Mouse (Mus musculus): ENCODE data around the gene Tle6. TPM values are rescaled to one million over a fixed set of nuclear protein-coding genes. Genes with fewer than 3 reads are reported as not detected.
A peak's percentile ranks its signal among the peaks of the same experiment; 100 is the strongest.
"Not testable (repeated sequence)": the region's sequence is repeated elsewhere in the genome, so short reads cannot be mapped to it uniquely, and the experiment has no call there.

Gene Tle6
- polyA plus RNA-seq, 1 experiment from 2014 or later = 17.1 TPM

DNA sequence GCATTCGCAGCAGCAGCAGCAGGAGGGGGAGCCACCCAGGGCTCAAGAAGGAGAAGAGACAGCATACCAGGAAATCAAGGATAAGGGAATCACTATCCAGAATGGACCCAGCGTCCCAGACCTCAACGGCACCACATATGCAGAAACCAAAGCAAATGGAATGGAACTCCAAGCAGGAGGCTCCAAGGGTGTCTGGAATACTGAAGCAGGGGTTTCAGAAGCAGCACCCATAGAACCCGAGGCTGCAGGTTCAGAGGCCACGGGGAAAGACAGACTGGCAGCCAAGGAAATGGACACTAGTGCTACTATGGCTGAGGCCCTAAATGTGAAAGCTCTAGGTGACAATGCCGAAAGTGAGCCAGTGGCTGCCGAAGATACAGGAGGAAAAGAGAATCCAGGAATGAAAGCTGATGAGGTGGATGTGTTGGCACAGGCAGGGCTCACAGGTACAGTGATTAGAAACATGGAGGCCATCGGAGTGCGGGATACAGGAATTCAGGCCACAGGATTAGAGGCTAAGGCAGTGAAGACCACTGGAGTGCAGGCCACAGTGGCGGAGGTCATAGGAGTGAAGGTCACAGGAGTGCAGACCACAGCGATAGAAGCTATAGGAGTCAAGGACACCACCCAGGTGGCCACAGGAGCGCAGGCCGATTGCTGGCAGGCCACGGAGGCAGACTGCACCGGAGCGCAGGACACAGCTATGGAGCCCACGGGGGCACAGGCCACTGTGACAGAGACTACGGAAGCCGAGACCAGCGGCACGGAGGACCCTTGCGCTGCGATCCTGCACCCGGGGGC, 42.0 kb upstream of the Tle6 start:
- H3K9me3 ChIP-seq (ENCODE audit: control insufficient read depth, low read length) = no peaks in the 10 kb centered on the region
- peaks cover 12% of the 10 kb centered on the region; the same call in 1 of the 2 replicates for H3K4me1 ChIP-seq (ENCODE audit: control insufficient read depth, insufficient read depth, low read length)
- peak overlapping the region; percentile 94 for H3K27ac ChIP-seq (replicated peaks; ENCODE audit: low read depth, low read length)
- no peaks in the 10 kb centered on the region for H3K36me3 ChIP-seq (ENCODE audit: control insufficient read depth, insufficient read depth, low read length)
- peak overlapping the region; percentile 81 for H3K4me3 ChIP-seq (ENCODE audit: low read depth, low read length)
- DNase-seq (ENCODE audit: low spot score) (no peak), ATAC-seq (ENCODE audit: low read depth) (no peak; the same call in 1 of the 2 replicates)
- H3K4me2 ChIP-seq (ENCODE audit: low read depth, low read length) = peak overlapping the region; percentile 90
- peak overlapping the region; percentile 95 for H3K9ac ChIP-seq (ENCODE audit: low read depth, low read length)
- H3K27me3 ChIP-seq (replicated peaks; ENCODE audit: control insufficient read depth, insufficient read depth, low read length) = no peaks in the 10 kb centered on the region
- 17% methylated on average over 24 of the region's 24 CpGs for WGBS

GRCm38 (mm10) chr10:81641978-81642647, 41.2 kb upstream of the Tle6 start:
- H3K27ac ChIP-seq (replicated peaks; ENCODE audit: low read depth, low read length) = no peak overlapping the region
- WGBS = 88% methylated on average over 8 of the region's 8 CpGs
- no peak for DNase-seq (ENCODE audit: low spot score)

GRCm38 (mm10) chr10:81641566-81641965, 40.7 kb upstream of the Tle6 start:
- H3K9me3 ChIP-seq (ENCODE audit: control insufficient read depth, low read length) = no peaks in the 10 kb centered on the region
- H3K27ac ChIP-seq (replicated peaks; ENCODE audit: low read depth, low read length) = no peak overlapping the region
- H3K27me3 ChIP-seq (replicated peaks; ENCODE audit: control insufficient read depth, insufficient read depth, low read length) = no peaks in the 10 kb centered on the region
- H3K9ac ChIP-seq (ENCODE audit: low read depth, low read length) = no peak overlapping the region; the same call in 1 of the 2 replicates
- H3K4me1 ChIP-seq (ENCODE audit: control insufficient read depth, insufficient read depth, low read length) = peaks cover 12% of the 10 kb centered on the region; the same call in 1 of the 2 replicates
- whole genome bisulfite sequencing = 88% methylated on average over 2 of the region's 2 CpGs
- H3K4me2 ChIP-seq (ENCODE audit: low read depth, low read length) = no peak overlapping the region
- no peaks in the 10 kb centered on the region for H3K36me3 ChIP-seq (ENCODE audit: control insufficient read depth, insufficient read depth, low read length)
- H3K4me3 ChIP-seq (ENCODE audit: low read depth, low read length) = no peak overlapping the region
- ATAC-seq (ENCODE audit: low read depth) (no peak), DNase-seq (ENCODE audit: low spot score) (no peak)

More at GRCm38 (mm10) chr10:81641978-81642647, 41.2 kb upstream of the Tle6 start:
- Histone ChIP-seq H3K4me3 (ENCODE audit: low read depth, low read length) (peak overlapping the region; percentile 81; the same call in 1 of the 2 replicates), H3K4me1 (ENCODE audit: control insufficient read depth, insufficient read depth, low read length) (peaks cover 12% of the 10 kb centered on the region; the same call in 1 of the 2 replicates), H3K27me3 (replicated peaks; ENCODE audit: control insufficient read depth, insufficient read depth, low read length) (no peaks in the 10 kb centered on the region), H3K4me2 (ENCODE audit: low read depth, low read length) (peak overlapping the region; percentile 90), H3K9ac (ENCODE audit: low read depth, low read length) (peak overlapping the region; percentile 95), H3K36me3 (ENCODE audit: control insufficient read depth, insufficient read depth, low read length) (no peaks in the 10 kb centered on the region), H3K9me3 (ENCODE audit: control insufficient read depth, low read length) (no peaks in the 10 kb centered on the region)
- ATAC-seq (ENCODE audit: low read depth) = no peak

- H3K27ac ChIP-seq (replicated peaks; ENCODE audit: low read depth, low read length); DNase-seq (ENCODE audit: low spot score); H3K9me3 ChIP-seq (ENCODE audit: control insufficient read depth, low read length); H3K4me2 ChIP-seq (ENCODE audit: low read depth, low read length); H3K4me3 ChIP-seq (ENCODE audit: low read depth, low read length); H3K36me3 ChIP-seq (ENCODE audit: control insufficient read depth, insufficient read depth, low read length); ATAC-seq (ENCODE audit: low read depth); H3K27me3 ChIP-seq (replicated peaks; ENCODE audit: control insufficient read depth, insufficient read depth, low read length); H3K9ac ChIP-seq (ENCODE audit: low read depth, low read length): not testable (repeated sequence)
- H3K4me1 ChIP-seq (ENCODE audit: control insufficient read depth, insufficient read depth, low read length) = peaks cover 12% of the 10 kb centered on the region; the same call in 1 of the 2 replicates
- 40% methylated on average over 4 of the region's 4 CpGs for WGBS
Observed at GRCm38 (mm10) chr10:81640825-81641224, 40.0 kb upstream of the Tle6 start.

DNA sequence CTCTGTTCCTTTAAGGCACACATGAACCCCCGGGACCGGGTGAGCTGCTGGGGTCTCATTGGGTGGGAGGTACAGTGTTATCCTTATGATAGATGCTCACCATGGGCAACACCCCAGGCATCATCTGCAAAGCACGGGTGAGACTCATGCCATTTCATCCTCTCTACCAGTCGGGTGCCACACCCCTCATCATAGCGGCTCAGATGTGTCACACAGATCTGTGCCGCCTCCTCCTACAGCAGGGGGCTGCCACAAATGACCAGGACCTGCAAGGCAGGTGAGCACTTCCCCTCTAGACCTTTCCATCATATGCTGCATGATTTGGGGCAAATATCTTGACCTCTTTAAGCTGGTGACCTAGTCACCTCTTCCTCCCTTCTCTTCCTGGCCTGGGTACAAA, 37.2 kb upstream of the Tle6 start:
- H3K27ac ChIP-seq (replicated peaks; ENCODE audit: low read depth, low read length) = no peak overlapping the region
- WGBS = 76% methylated on average over 6 of the region's 6 CpGs

GRCm38 (mm10) chr10:81636338-81636737, 35.5 kb upstream of the Tle6 start:
- ATAC-seq (ENCODE audit: low read depth) = no peak
- no peaks in the 10 kb centered on the region for H3K27me3 ChIP-seq (replicated peaks; ENCODE audit: control insufficient read depth, insufficient read depth, low read length)
- 24% methylated on average over 8 of the region's 8 CpGs for WGBS
- peaks cover 7% of the 10 kb centered on the region; the same call in 1 of the 2 replicates for H3K4me1 ChIP-seq (ENCODE audit: control insufficient read depth, insufficient read depth, low read length)
- H3K4me3 ChIP-seq (ENCODE audit: low read depth, low read length) = no peak overlapping the region
- H3K9me3 ChIP-seq (ENCODE audit: control insufficient read depth, low read length) = no peaks in the 10 kb centered on the region
- DNase-seq (ENCODE audit: low spot score) = no peak
- H3K4me2 ChIP-seq (ENCODE audit: low read depth, low read length) = no peak overlapping the region
- H3K36me3 ChIP-seq (ENCODE audit: control insufficient read depth, insufficient read depth, low read length) = no peaks in the 10 kb centered on the region
- no peak overlapping the region for H3K27ac ChIP-seq (replicated peaks; ENCODE audit: low read depth, low read length)
- no peak overlapping the region for H3K9ac ChIP-seq (ENCODE audit: low read depth, low read length)

More for the DNA sequence above, 37.2 kb upstream of the Tle6 start:
- DNase-seq (ENCODE audit: low spot score) (no peak), ATAC-seq (ENCODE audit: low read depth) (no peak)
- no peaks in the 10 kb centered on the region for H3K9me3 ChIP-seq (ENCODE audit: control insufficient read depth, low read length)
- no peaks in the 10 kb centered on the region for H3K27me3 ChIP-seq (replicated peaks; ENCODE audit: control insufficient read depth, insufficient read depth, low read length)
- H3K4me1 ChIP-seq (ENCODE audit: control insufficient read depth, insufficient read depth, low read length) = peaks cover 14% of the 10 kb centered on the region; the same call in 1 of the 2 replicates
- no peak overlapping the region for H3K9ac ChIP-seq (ENCODE audit: low read depth, low read length)
- no peaks in the 10 kb centered on the region for H3K36me3 ChIP-seq (ENCODE audit: control insufficient read depth, insufficient read depth, low read length)
- no peak overlapping the region for H3K4me2 ChIP-seq (ENCODE audit: low read depth, low read length)
- H3K4me3 ChIP-seq (ENCODE audit: low read depth, low read length) = no peak overlapping the region

- WGBS = 2% methylated on average over 36 of the region's 37 CpGs
Observed at GRCm38 (mm10) chr10:81633253-81634099, 32.6 kb upstream of the Tle6 start.

GRCm38 (mm10) chr10:81628390-81628789, 27.5 kb upstream of the Tle6 start, which contains the start of gene Ankrd24:
Gene Ankrd24, plus strand, starts transcription at chr10:81628540.
- Histone ChIP-seq H3K4me3 (ENCODE audit: low read depth, low read length) (peak within 1 kb of the TSS; percentile 75), H3K4me2 (ENCODE audit: low read depth, low read length) (peak within 1 kb of the TSS; percentile 85), H3K9me3 (ENCODE audit: control insufficient read depth, low read length) (no peaks in the 10 kb centered on the region), H3K27me3 (replicated peaks; ENCODE audit: control insufficient read depth, insufficient read depth, low read length) (no peaks in the 10 kb centered on the region), H3K4me1 (ENCODE audit: control insufficient read depth, insufficient read depth, low read length) (peaks cover 9% of the 10 kb centered on the region), H3K27ac (replicated peaks; ENCODE audit: low read depth, low read length) (peak within 1 kb of the TSS; percentile 92), H3K9ac (ENCODE audit: low read depth, low read length) (peak within 1 kb of the TSS; percentile 79), H3K36me3 (ENCODE audit: control insufficient read depth, insufficient read depth, low read length) (peaks cover 25% of the 10 kb centered on the region)
- 77% methylated on average over 14 of the region's 16 CpGs for WGBS
- ATAC-seq (ENCODE audit: low read depth) (no peak), DNase-seq (ENCODE audit: low spot score) (no peak)

More at GRCm38 (mm10) chr10:81633253-81634099, 32.6 kb upstream of the Tle6 start:
- H3K36me3 ChIP-seq (ENCODE audit: control insufficient read depth, insufficient read depth, low read length) = no peaks in the 10 kb centered on the region
- H3K4me1 ChIP-seq (ENCODE audit: control insufficient read depth, insufficient read depth, low read length) = peaks cover 7% of the 10 kb centered on the region; the same call in 1 of the 2 replicates
- H3K27ac ChIP-seq (replicated peaks; ENCODE audit: low read depth, low read length) = peak overlapping the region; percentile 42
- no peaks in the 10 kb centered on the region for H3K9me3 ChIP-seq (ENCODE audit: control insufficient read depth, low read length)
- peak overlapping the region; percentile 50 for H3K4me3 ChIP-seq (ENCODE audit: low read depth, low read length)
- H3K27me3 ChIP-seq (replicated peaks; ENCODE audit: control insufficient read depth, insufficient read depth, low read length) = no peaks in the 10 kb centered on the region
- ATAC-seq (ENCODE audit: low read depth) = peak; percentile 96
- DNase-seq (ENCODE audit: low spot score) = peak; percentile 95
- H3K4me2 ChIP-seq (ENCODE audit: low read depth, low read length) = peak overlapping the region; percentile 83
- peak overlapping the region; percentile 64 for H3K9ac ChIP-seq (ENCODE audit: low read depth, low read length)

Measured in embryonic facial prominence, embryonic 14.5 days (tissue).